Mouse (Mus musculus) neural tube, embryonic 11.5 days (tissue): Measurements from ENCODE around the gene Pdlim1. TPM values are rescaled to one million over a fixed set of nuclear protein-coding genes. Genes with fewer than 3 reads are reported as not detected.

ENCODE experiments used
- ATAC-seq: fragments of 200-750 bp; cut with Nextera tagmentation; 2 replicates; pipeline ENCODE4 v1.8.0; 2017; ENCODE audit warnings: moderate number of reproducible peaks, mild to moderate bottlenecking, moderate TSS enrichment, moderate library complexity; ENCODE audit not compliant: insufficient read depth, low FRiP score, low TSS enrichment
- DNase-seq: peaks from one replicate; pipeline ENCODE4 v3.0.0-alpha.2; 2015; ENCODE audit warnings: low spot score
- H3K27ac ChIP-seq: fragments of 300-500 bp; sonication (generic); 2 replicates; pipeline ENCODE4 v1.5.1; 2014; ENCODE audit warnings: low read depth, mild to moderate bottlenecking, low read length
- H3K27me3 ChIP-seq: fragments of 300-500 bp; sonication (generic); 2 replicates; pipeline ENCODE4 v1.6.1; 2014; ENCODE audit warnings: mild to moderate bottlenecking, low read length, mixed read lengths; ENCODE audit not compliant: control insufficient read depth, insufficient read depth
- H3K36me3 ChIP-seq: fragments of 300-500 bp; sonication (generic); 2 replicates; pipeline ENCODE4 v1.6.1; 2014; ENCODE audit warnings: mild to moderate bottlenecking, low read length, moderate library complexity, mixed read lengths; ENCODE audit not compliant: control insufficient read depth, insufficient read depth
- H3K4me1 ChIP-seq: fragments of 300-500 bp; sonication (generic); 2 replicates; pipeline ENCODE4 v1.6.1; 2014; ENCODE audit warnings: low read length, mixed read lengths; ENCODE audit not compliant: control insufficient read depth, insufficient read depth
- H3K4me2 ChIP-seq: fragments of 300-500 bp; sonication (generic); 2 replicates; pipeline ENCODE4 v1.6.1; 2014; ENCODE audit warnings: low read depth, mild to moderate bottlenecking, moderate library complexity
- H3K4me3 ChIP-seq: fragments of 300-500 bp; sonication (generic); 2 replicates; pipeline ENCODE4 v1.5.1; 2014; ENCODE audit warnings: low read depth, low read length
- H3K9ac ChIP-seq: fragments of 300-500 bp; sonication (generic); 2 replicates; pipeline ENCODE4 v1.6.1; 2014; ENCODE audit warnings: mild to moderate bottlenecking, low read length
- H3K9me3 ChIP-seq: fragments of 300-500 bp; sonication (generic); 2 replicates; pipeline ENCODE4 v1.6.1; 2016; ENCODE audit warnings: low read length; ENCODE audit not compliant: control insufficient read depth
- WGBS: fragments of 180-500 bp; shearing (Covaris S2); extraction: QIAGEN DNeasy Blood & Tissue Kit; methylation state at CpG from one replicate; pipeline ENCODE4 v1.1.7; 2014; 5-methylcytosine and 5-hydroxymethylcytosine counted together
- polyA plus RNA-seq: library from polyadenylated mRNA; unstranded; fragments of >200 nt; fragmentation: Nextera tagmentation; extraction: Ambion mirVana; gene quantifications from 2 replicates; pipeline ENCODE4 v1.2.1, GENCODE M21; 2014

The Pdlim1 gene
- polyA plus RNA-seq, 1 experiment from 2014 or later: 143 TPM

DNA sequence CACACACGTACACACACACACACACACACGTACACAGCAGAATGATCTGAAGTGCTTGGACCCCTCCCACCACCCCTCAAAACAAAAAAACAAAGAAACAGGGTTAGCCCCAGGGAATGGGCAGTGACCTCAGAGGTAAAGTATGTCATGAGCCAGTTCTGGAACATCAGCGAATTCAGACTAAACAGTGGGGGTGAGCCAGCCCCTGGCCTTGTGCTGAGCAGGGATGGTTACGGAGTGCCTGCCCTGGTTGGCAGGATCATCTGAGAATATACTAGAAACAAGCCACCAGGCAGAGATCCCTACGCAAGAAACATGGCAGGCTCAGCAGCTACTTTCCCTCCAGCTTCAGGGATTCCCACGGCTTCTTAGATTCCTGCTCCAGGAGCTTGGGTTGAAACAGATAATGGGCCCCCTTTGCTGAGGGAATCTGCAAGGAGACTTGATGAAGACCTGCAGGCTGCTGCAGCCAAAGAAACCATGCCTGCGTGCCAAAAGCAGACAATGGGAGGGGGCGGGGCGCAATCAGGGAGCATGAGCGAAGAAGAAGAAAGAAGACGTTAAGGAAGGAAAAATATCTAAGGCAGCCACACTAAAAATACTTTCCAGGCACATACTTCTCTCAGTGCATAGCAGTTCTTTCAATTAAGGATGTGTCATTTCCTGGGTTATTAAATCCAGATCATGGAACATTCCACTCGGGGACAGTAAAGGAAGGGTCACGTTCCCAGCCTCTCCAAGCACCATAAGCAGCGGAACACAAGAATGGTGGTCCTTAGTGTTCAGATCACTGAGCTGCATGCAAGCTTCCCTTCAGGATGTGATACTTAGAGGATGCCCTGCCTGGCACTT, 30.6 kb downstream of the Pdlim1 start:
- H3K4me1 ChIP-seq: no peaks in the 10 kb centered on the region
- no peak overlapping the region for H3K27ac ChIP-seq
- H3K36me3 ChIP-seq: no peaks in the 10 kb centered on the region
- ATAC-seq: no peak
- no peaks in the 10 kb centered on the region for H3K27me3 ChIP-seq
- peak; percentile 38 for DNase-seq
- H3K9me3 ChIP-seq: no peaks in the 10 kb centered on the region
- WGBS: 52% methylated on average over 14 of the region's 14 CpGs
- 0 out of 2 replicates have a peak overlapping the region, but pooled peaks have one; percentile 10 for H3K9ac ChIP-seq
- H3K4me3 ChIP-seq: no peak overlapping the region
- no peak overlapping the region for H3K4me2 ChIP-seq

DNA sequence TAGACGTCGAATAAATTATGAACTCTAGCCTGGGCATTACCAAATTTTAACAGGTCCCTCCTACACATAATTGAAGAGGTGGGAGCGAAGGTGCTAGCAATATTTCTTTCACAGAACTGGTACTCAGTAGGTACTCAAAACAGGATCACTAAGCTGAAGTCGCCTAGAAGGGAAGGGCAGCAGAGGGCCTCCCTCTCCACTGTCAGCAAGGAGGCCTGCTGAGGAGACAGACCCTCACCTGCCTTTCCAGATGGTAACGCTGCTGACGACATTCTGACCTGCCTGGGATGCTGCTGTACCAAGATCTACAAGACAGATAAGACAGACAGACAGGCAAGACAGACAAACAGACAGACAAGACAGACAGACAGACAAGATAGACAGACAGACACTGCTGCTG, 31.3 kb downstream of the Pdlim1 start:
- no peak for ATAC-seq
- Histone ChIP-seq H3K9ac (no peak overlapping the region), H3K27ac (no peak overlapping the region), H3K4me1 (no peaks in the 10 kb centered on the region), H3K4me3 (no peak overlapping the region), H3K27me3 (no peaks in the 10 kb centered on the region), H3K4me2 (no peak overlapping the region), H3K9me3 (no peaks in the 10 kb centered on the region), H3K36me3 (no peaks in the 10 kb centered on the region)
- no peak for DNase-seq
- WGBS: 80% methylated on average over 6 of the region's 6 CpGs

GRCm38 (mm10) chr19:40238175-40238850, 33.3 kb downstream of the Pdlim1 start:
- H3K36me3 ChIP-seq: no peaks in the 10 kb centered on the region
- no peaks in the 10 kb centered on the region for H3K9me3 ChIP-seq
- H3K27ac ChIP-seq: no peak overlapping the region
- WGBS: 81% methylated on average over 6 of the region's 6 CpGs
- no peak for DNase-seq
- no peak overlapping the region for H3K9ac ChIP-seq
- no peaks in the 10 kb centered on the region for H3K4me1 ChIP-seq
- no peak overlapping the region for H3K4me2 ChIP-seq
- no peak for ATAC-seq
- H3K27me3 ChIP-seq: no peaks in the 10 kb centered on the region
- no peak overlapping the region for H3K4me3 ChIP-seq

DNA sequence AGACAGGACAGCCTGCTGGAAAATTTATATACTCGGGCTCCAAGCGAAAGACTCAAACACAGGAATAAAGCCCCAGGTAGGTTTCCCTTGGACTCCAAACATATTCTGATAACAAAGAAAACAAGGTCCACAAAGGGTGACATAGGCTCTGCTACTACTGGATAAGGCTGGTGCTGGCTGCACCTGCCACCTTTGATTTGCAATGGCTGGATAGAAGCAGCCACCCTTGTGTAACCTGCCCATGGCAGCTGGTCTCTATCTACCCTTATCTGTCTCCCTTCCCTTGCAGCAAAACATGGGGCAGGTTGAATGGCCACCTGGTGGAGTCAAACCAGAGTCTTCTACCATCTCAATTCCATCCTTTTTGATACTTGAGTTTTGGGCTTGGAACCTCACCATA, 39.1 kb downstream of the Pdlim1 start:
- DNase-seq: no peak
- Histone ChIP-seq H3K9me3 (no peaks in the 10 kb centered on the region), H3K4me2 (no peak overlapping the region), H3K27me3 (no peaks in the 10 kb centered on the region), H3K4me3 (no peak overlapping the region), H3K9ac (no peak overlapping the region), H3K27ac (no peak overlapping the region), H3K36me3 (no peaks in the 10 kb centered on the region), H3K4me1 (no peaks in the 10 kb centered on the region)
- no peak for ATAC-seq
- 93% methylated on average over 2 of the region's 2 CpGs for WGBS

DNA sequence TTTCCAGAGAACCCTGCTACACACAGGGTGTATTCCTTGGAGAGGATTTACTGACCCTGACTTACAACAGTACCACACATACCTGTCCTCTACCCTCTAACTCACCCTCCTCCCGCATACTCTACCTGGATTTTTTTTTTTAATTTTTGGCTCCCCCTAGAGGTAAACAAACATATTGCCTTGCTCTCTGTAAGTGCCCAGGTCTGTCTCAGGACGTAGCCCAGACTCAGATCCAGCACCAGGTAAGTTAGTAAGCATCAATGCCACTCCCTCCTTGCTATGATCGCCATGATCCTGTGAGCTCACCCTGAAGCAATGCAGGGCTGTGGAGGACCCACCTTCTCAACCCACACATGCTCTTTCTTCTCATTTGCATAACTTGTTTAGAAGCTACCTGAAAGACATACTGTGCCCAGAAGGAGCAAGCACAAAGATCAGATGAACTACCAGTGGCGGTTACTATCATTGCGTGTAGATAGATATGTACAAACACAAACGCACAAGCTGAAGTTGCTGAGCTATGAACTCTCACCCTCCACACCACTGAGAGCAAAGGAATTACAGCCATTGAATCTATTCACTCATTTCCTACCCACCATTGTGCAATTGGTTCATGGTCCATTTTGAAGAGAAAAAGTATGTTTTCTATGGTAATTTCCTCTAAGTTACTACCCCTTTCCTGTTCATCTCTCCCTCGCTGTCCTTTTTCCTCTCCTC, 39.7 kb downstream of the Pdlim1 start:
- H3K36me3 ChIP-seq: no peaks in the 10 kb centered on the region
- H3K27me3 ChIP-seq: no peaks in the 10 kb centered on the region
- no peak overlapping the region for H3K9ac ChIP-seq
- 70% methylated on average over 7 of the region's 7 CpGs for WGBS
- no peak overlapping the region for H3K4me3 ChIP-seq
- DNase-seq (no peak), ATAC-seq (no peak)
- no peaks in the 10 kb centered on the region for H3K4me1 ChIP-seq
- no peaks in the 10 kb centered on the region for H3K9me3 ChIP-seq
- H3K4me2 ChIP-seq: no peak overlapping the region
- no peak overlapping the region for H3K27ac ChIP-seq

DNA sequence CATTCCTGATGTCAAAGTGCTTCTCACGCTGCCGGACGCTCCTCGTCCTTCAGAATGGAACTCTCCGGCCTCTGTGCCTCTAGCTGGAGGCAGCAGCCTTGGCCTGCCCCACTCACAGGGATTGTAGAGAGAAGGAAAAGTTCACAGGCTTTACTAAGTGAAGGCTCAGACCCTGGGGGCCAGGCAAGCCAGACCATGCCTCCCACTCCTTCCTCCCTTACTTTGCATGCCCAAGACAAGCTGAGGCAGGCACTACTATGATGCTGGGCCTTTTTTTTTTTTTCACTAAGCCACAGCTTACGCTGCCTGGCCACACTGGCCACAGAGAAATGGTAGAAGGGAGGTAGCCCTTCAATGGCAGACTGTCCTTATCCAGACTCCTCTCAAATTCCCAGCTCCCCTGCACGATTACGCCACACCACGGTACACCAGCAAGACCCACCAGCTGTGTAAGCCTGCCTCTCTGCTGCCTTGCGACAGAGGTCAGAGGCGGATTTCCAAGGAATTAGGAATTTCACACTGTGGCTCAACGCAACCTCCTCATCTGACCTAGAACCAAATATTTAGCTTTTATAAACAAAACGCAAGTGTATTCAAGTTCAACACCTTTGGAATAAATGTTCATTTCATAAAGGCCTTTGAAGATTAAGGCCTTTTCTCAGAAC, 40.4 kb downstream of the Pdlim1 start:
- H3K9me3 ChIP-seq: no peaks in the 10 kb centered on the region
- H3K4me1 ChIP-seq: no peaks in the 10 kb centered on the region
- H3K4me3 ChIP-seq: no peak overlapping the region
- H3K36me3 ChIP-seq: no peaks in the 10 kb centered on the region
- WGBS: 88% methylated on average over 13 of the region's 13 CpGs
- ATAC-seq (no peak), DNase-seq (no peak)
- no peak overlapping the region for H3K9ac ChIP-seq
- H3K4me2 ChIP-seq: no peak overlapping the region
- no peaks in the 10 kb centered on the region for H3K27me3 ChIP-seq
- no peak overlapping the region for H3K27ac ChIP-seq

GRCm38 (mm10) chr19:40226516-40227151, 45.0 kb downstream of the Pdlim1 start:
- no peak overlapping the region for H3K27ac ChIP-seq
- H3K27me3 ChIP-seq: no peaks in the 10 kb centered on the region
- no peaks in the 10 kb centered on the region for H3K36me3 ChIP-seq
- DNase-seq (no peak), ATAC-seq (no peak)
- H3K9ac ChIP-seq: no peak overlapping the region
- no peaks in the 10 kb centered on the region for H3K4me1 ChIP-seq
- no peaks in the 10 kb centered on the region for H3K9me3 ChIP-seq
- no peak overlapping the region for H3K4me2 ChIP-seq
- 86% methylated on average over 12 of the region's 12 CpGs for WGBS
- H3K4me3 ChIP-seq: no peak overlapping the region

DNA sequence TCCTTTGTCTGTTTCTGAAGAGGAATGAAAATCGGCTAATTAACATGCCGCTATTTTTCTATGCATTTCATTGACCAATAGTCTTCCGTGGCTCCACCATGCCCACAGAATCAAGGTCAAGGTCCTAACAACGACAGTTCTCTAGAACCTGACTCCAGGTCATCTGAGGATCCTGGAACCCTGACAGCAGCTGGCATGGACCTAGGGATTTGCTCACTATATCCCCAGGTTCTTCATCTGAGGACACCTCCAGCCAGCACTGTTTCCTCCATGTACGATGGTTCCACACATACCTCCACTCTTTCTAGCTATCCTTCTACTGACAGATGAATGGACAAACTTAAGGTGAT, 45.9 kb downstream of the Pdlim1 start:
- Histone ChIP-seq H3K27me3 (no peaks in the 10 kb centered on the region), H3K4me1 (no peaks in the 10 kb centered on the region), H3K9ac (no peak overlapping the region), H3K27ac (no peak overlapping the region), H3K4me3 (no peak overlapping the region), H3K9me3 (no peaks in the 10 kb centered on the region), H3K36me3 (no peaks in the 10 kb centered on the region), H3K4me2 (no peak overlapping the region)
- ATAC-seq (no peak), DNase-seq (no peak)
- WGBS: 75% methylated on average over 5 of the region's 5 CpGs
